Mouse (Mus musculus): ENCODE data around the gene Nfatc2.

DNA sequence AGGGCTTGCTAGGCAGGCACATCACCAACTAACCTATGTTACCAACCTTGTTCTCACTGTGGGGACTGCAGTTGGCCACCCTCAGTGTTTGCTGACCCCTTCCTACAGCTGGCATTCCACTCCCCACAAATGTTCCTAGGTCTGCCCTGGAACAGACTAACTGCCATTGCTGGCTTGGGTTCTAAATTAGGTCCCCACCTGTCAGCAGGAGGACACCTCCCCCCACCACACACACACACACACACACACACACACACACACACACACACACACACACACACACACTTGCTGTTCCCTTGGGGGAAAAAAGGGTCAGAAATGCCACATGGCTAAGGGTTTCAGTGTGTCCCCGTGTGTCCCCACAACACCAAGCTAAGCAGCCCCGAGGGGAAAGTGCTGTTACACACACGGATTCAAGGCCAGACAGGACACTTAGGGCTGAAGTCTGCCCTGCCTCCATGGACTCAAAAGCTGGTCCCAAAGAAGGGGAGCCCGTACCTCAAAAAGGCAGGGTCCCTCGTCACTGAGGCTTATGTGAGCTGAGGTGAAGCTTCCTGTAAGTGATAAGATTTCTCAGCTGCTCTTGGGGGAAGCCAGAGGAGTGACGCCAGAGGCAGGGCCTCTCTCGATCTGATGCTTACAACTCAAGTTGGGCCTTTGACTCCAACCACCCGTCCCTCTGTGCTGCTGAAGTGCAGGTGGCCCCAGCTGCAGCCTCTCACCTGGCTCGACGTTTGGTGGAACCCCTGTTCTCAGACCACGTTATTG is 113.1 kb downstream of the Nfatc2 start:
- TF ChIP-seq EP300 (IDR thresholded peaks at IDR 0.05; ENCODE audit: insufficient read depth, low read depth, low read length), result no peak
- TF ChIP-seq CTCF (IDR thresholded peaks at IDR 0.05; ENCODE audit: low read depth, low read length), result no peak
- TF ChIP-seq POLR2A (IDR thresholded peaks at IDR 0.05; ENCODE audit: insufficient read depth, low read length), result no peak

Data from ES-Bruce4 (cell line).